Mouse (Mus musculus): Measurements from ENCODE around the gene Vps25. TPM values are rescaled to one million over a fixed set of nuclear protein-coding genes. Genes with fewer than 3 reads are reported as not detected.

Vps25 gene
- total and polyA plus RNA-seq, 2 experiments = 35.6 to 122 TPM

DNA sequence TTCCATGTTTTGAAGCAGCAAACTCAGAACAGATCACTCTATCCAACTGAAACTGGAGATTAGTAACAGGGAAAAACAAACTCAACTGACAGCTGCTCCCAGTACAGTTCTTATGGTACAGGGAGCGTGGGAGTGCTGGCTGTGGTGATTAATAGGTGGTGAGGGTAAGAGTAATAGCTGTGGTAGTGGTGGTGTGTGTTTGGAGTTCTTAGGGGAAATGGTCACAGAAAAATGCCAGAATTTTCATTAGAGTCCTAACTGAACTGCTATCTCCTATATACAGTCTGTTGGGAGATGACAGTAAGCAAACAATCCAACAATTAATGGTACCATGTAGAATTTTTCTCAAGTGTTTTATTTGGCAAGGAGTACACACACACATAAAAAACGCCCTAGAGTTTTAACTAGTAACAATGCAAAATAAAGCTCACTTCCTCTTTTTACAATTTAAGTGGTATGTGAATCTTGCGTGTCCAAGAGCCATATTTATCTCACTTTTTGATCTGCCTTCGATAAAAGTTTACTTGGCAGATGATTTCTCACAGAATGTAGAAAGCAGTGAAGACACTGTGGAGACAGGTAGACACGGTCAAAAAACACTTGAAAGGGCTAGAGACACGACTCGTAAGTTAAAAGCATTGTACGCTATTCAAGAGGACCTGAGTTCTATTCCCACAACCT, 32.1 kb upstream of the Vps25 start:
- no peak overlapping the region for H3K27ac ChIP-seq (replicated peaks; ENCODE audit: insufficient read depth, low read depth, low read length)

GRCm38 (mm10) chr11:101224337-101224736, 29.2 kb upstream of the Vps25 start:
- no peaks in the 10 kb centered on the region; the same call in 1 of the 2 replicates for H3K36me3 ChIP-seq (ENCODE audit: control insufficient read depth, insufficient read depth, low read length)
- no peak overlapping the region for H3K27ac ChIP-seq (replicated peaks; ENCODE audit: insufficient read depth, low read depth, low read length)
- WGBS = 67% methylated on average over 3 of the region's 3 CpGs
- peaks cover 20% of the 10 kb centered on the region for H3K79me2 ChIP-seq (ENCODE audit: control insufficient read depth, insufficient read depth, low read length)
- no peaks in the 10 kb centered on the region for H3K27me3 ChIP-seq (ENCODE audit: control insufficient read depth, insufficient read depth, low read length)
- DNase-seq (ENCODE audit: extremely low read depth, low read depth, low spot score) = no peak
- no peak overlapping the region for H3K4me3 ChIP-seq (ENCODE audit: insufficient read depth, low read depth, low read length)
- H3K4me1 ChIP-seq (ENCODE audit: control insufficient read depth, insufficient read depth, low read length) = peaks cover 5% of the 10 kb centered on the region
- TF ChIP-seq POLR2A (IDR thresholded peaks at IDR 0.05; ENCODE audit: extremely low read depth, insufficient read depth, low read length) (no peak), CTCF (IDR thresholded peaks at IDR 0.05; ENCODE audit: low read depth, low read length) (no peak)
- H3K9ac ChIP-seq (ENCODE audit: low read depth, low read length) = no peak overlapping the region

More for the DNA sequence above, 32.1 kb upstream of the Vps25 start:
- TF ChIP-seq CTCF (IDR thresholded peaks at IDR 0.05; ENCODE audit: low read depth, low read length) (no peak), POLR2A (IDR thresholded peaks at IDR 0.05; ENCODE audit: extremely low read depth, insufficient read depth, low read length) (no peak)
- WGBS = 89% methylated on average over 8 of the region's 8 CpGs
- H3K4me1 ChIP-seq (ENCODE audit: control insufficient read depth, insufficient read depth, low read length) = peaks cover 4% of the 10 kb centered on the region
- no peaks in the 10 kb centered on the region for H3K27me3 ChIP-seq (ENCODE audit: control insufficient read depth, insufficient read depth, low read length)
- H3K9ac ChIP-seq (ENCODE audit: low read depth, low read length) = no peak overlapping the region
- no peak overlapping the region for H3K4me3 ChIP-seq (ENCODE audit: insufficient read depth, low read depth, low read length)
- H3K79me2 ChIP-seq (ENCODE audit: control insufficient read depth, insufficient read depth, low read length) = peaks cover 20% of the 10 kb centered on the region
- H3K36me3 ChIP-seq (ENCODE audit: control insufficient read depth, insufficient read depth, low read length) = peaks cover 11% of the 10 kb centered on the region
- no peak for DNase-seq (ENCODE audit: extremely low read depth, low read depth, low spot score)

DNA sequence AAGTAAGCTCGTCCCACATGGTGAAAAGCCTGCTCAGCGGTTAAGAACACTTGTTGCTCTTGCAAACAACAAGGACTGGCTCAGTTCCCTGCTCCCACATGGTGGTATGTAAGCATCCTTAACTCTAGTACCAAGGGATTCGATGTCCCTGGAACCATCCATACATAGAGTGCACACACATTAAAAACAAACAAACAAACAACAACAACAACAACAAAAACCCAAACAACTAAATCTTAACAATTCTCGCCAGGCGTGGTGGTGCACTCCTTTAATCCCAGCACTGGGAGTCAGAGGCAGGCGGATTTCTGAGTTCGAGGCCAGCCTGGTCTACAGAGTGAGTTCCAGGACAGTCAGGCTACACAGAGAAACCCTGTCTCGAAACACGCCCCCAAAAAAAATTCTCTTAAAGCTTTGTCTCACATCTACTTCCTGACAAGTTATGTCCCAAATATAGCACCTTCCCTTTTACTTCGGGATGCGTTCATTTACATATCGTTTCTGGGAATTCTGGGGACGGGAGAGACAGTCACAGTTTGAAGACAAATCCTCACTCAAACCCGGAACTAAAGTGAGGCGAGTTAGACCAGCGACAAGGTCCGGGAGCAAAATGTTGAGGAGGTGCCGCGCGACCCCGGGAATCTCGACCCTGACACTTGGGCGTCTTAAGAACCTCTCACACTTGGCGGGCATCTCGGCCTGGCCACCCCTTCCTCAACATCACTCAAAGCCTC, 28.0 kb upstream of the Vps25 start:
- no peak for DNase-seq (ENCODE audit: extremely low read depth, low read depth, low spot score)
- Histone ChIP-seq H3K27me3 (ENCODE audit: control insufficient read depth, insufficient read depth, low read length) (no peaks in the 10 kb centered on the region), H3K4me3 (ENCODE audit: insufficient read depth, low read depth, low read length) (peak overlapping the region; percentile 99), H3K36me3 (ENCODE audit: control insufficient read depth, insufficient read depth, low read length) (no peaks in the 10 kb centered on the region; the same call in 1 of the 2 replicates), H3K79me2 (ENCODE audit: control insufficient read depth, insufficient read depth, low read length) (peaks cover 20% of the 10 kb centered on the region), H3K4me1 (ENCODE audit: control insufficient read depth, insufficient read depth, low read length) (peaks cover 5% of the 10 kb centered on the region), H3K27ac (replicated peaks; ENCODE audit: insufficient read depth, low read depth, low read length) (peak overlapping the region; percentile 28), H3K9ac (ENCODE audit: low read depth, low read length) (peak overlapping the region; percentile 96)
- no peak for TF ChIP-seq CTCF (IDR thresholded peaks at IDR 0.05; ENCODE audit: low read depth, low read length)
- no peak for TF ChIP-seq POLR2A (IDR thresholded peaks at IDR 0.05; ENCODE audit: extremely low read depth, insufficient read depth, low read length)
- 21% methylated on average over 25 of the region's 25 CpGs for WGBS

DNA sequence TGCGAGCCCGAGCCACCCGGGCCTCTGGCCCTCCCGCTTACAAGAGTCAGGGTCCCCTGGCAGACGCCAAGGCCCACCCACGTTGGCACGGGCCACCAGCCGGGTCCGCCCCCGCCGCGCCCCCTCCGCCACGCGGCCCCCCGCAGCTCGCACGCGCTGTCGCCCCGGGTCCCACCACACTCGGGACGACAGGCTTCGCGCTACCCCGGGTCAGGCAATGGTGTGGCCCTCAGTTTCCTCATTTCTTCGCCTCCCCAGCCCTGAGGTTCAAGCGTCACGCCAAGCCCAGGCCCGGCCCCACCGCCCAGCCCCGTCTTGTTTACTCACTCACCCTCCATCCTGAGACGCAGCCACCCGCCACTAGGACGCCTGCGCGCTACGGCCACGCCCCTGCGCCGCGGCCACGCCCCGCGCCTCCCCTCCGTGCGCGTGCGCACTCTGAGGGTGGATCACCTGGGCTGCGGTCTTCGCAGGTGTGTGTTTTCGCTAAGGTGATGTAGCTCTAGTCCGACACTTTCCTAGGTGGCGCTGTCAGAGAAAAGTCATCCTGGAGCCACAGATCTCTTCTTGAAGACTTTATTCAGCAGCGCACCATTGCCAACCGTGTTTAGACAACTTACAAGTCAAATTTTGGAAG, 27.3 kb upstream of the Vps25 start, which contains the start of gene Ezh1:
TSS of gene Ezh1 (minus strand) at position 399 of the 637 bp plus-strand sequence.
- WGBS = under 1% methylated on average over 56 of the region's 56 CpGs
- Histone ChIP-seq H3K27ac (replicated peaks; ENCODE audit: insufficient read depth, low read depth, low read length) (peak within 1 kb of the TSS; percentile 61), H3K27me3 (ENCODE audit: control insufficient read depth, insufficient read depth, low read length) (no peaks in the 10 kb centered on the region), H3K79me2 (ENCODE audit: control insufficient read depth, insufficient read depth, low read length) (peaks cover 20% of the 10 kb centered on the region), H3K4me3 (ENCODE audit: insufficient read depth, low read depth, low read length) (peak within 1 kb of the TSS; percentile 99), H3K36me3 (ENCODE audit: control insufficient read depth, insufficient read depth, low read length) (no peaks in the 10 kb centered on the region; the same call in 1 of the 2 replicates), H3K9ac (ENCODE audit: low read depth, low read length) (peak within 1 kb of the TSS; percentile 96), H3K4me1 (ENCODE audit: control insufficient read depth, insufficient read depth, low read length) (peaks cover 5% of the 10 kb centered on the region)
- TF ChIP-seq CTCF (IDR thresholded peaks at IDR 0.05; ENCODE audit: low read depth, low read length) = peak; percentile 28
- 0 out of 2 replicates have a peak, but pooled peaks have one; percentile 34 for TF ChIP-seq POLR2A (IDR thresholded peaks at IDR 0.05; ENCODE audit: extremely low read depth, insufficient read depth, low read length)
- peak; percentile 54 for DNase-seq (ENCODE audit: extremely low read depth, low read depth, low spot score)

GRCm38 (mm10) chr11:101229361-101229900, 24.1 kb upstream of the Vps25 start:
- 62% methylated on average over 8 of the region's 8 CpGs for WGBS
- no peaks in the 10 kb centered on the region for H3K27me3 ChIP-seq (ENCODE audit: control insufficient read depth, insufficient read depth, low read length)
- DNase-seq (ENCODE audit: extremely low read depth, low read depth, low spot score) = no peak

More at GRCm38 (mm10) chr11:101229361-101229900, 24.1 kb upstream of the Vps25 start:
- TF ChIP-seq CTCF (IDR thresholded peaks at IDR 0.05; ENCODE audit: low read depth, low read length) = no peak
- TF ChIP-seq POLR2A (IDR thresholded peaks at IDR 0.05; ENCODE audit: extremely low read depth, insufficient read depth, low read length) = no peak
- Histone ChIP-seq H3K79me2 (ENCODE audit: control insufficient read depth, insufficient read depth, low read length) (peaks cover 13% of the 10 kb centered on the region), H3K9ac (ENCODE audit: low read depth, low read length) (no peak overlapping the region), H3K4me3 (ENCODE audit: insufficient read depth, low read depth, low read length) (no peak overlapping the region), H3K27ac (replicated peaks; ENCODE audit: insufficient read depth, low read depth, low read length) (no peak overlapping the region; the same call in 1 of the 2 replicates), H3K36me3 (ENCODE audit: control insufficient read depth, insufficient read depth, low read length) (no peaks in the 10 kb centered on the region; the same call in 1 of the 2 replicates), H3K4me1 (ENCODE audit: control insufficient read depth, insufficient read depth, low read length) (peaks cover 5% of the 10 kb centered on the region)
